Mouse (Mus musculus) forebrain, embryonic 11.5 days (tissue): ENCODE measurements around the gene Mlf1. TPM values are rescaled to one million over a fixed set of nuclear protein-coding genes. Genes with fewer than 3 reads are reported as not detected.

Source experiments
- ATAC-seq: fragments of 200-750 bp; cut with Nextera tagmentation; replicated peaks from 2 replicates; pipeline ENCODE4 v1.8.0; 2017; ENCODE audit warnings: moderate TSS enrichment; ENCODE audit not compliant: low FRiP score
- DNase-seq: peaks from one replicate; pipeline ENCODE4 v3.0.0-alpha.2; 2017; ENCODE audit warnings: low spot score
- H3K27ac ChIP-seq: fragments of 300-500 bp; sonication (generic); 2 replicates; pipeline ENCODE4 v1.5.1; 2014; ENCODE audit warnings: low read depth, low read length
- H3K27me3 ChIP-seq: fragments of 300-500 bp; sonication (generic); 2 replicates; pipeline ENCODE4 v1.6.1; 2014; ENCODE audit warnings: mild to moderate bottlenecking, low read length, mixed read lengths; ENCODE audit not compliant: control insufficient read depth, insufficient read depth
- H3K36me3 ChIP-seq: fragments of 300-500 bp; sonication (generic); 2 replicates; pipeline ENCODE4 v1.6.1; 2014; ENCODE audit warnings: mild to moderate bottlenecking, low read length, moderate library complexity, mixed read lengths; ENCODE audit not compliant: control insufficient read depth, insufficient read depth
- H3K4me1 ChIP-seq: fragments of 300-500 bp; sonication (generic); replicated peaks from 2 replicates; pipeline ENCODE4 v1.6.1; 2014; ENCODE audit warnings: low read length, mixed read lengths; ENCODE audit not compliant: control insufficient read depth, insufficient read depth
- H3K4me2 ChIP-seq: fragments of 300-500 bp; sonication (generic); 2 replicates; pipeline ENCODE4 v1.6.1; 2014; ENCODE audit warnings: low read depth, mild to moderate bottlenecking, low read length, moderate library complexity, mixed read lengths; ENCODE audit not compliant: severe bottlenecking
- H3K4me3 ChIP-seq: fragments of 300-500 bp; sonication (generic); 2 replicates; pipeline ENCODE4 v1.5.1; 2014; ENCODE audit warnings: low read depth, low read length
- H3K9ac ChIP-seq: fragments of 300-500 bp; sonication (generic); 2 replicates; pipeline ENCODE4 v1.6.1; 2014; ENCODE audit warnings: low read length
- H3K9me3 ChIP-seq: fragments of 300-500 bp; sonication (generic); 2 replicates; pipeline ENCODE4 v1.6.1; 2016; ENCODE audit warnings: low read length, mixed read lengths; ENCODE audit not compliant: control insufficient read depth
- WGBS: fragments of 180-500 bp; shearing (Covaris S2); extraction: QIAGEN DNeasy Blood & Tissue Kit; methylation state at CpG from one replicate; pipeline ENCODE4 v1.1.7; 2014; 5-methylcytosine and 5-hydroxymethylcytosine counted together
- polyA plus RNA-seq: library from polyadenylated mRNA; unstranded; fragments of >200 nt; fragmentation: Nextera tagmentation; extraction: Ambion mirVana; gene quantifications from 2 replicates; pipeline ENCODE4 v1.2.1, GENCODE M21; 2014

Mlf1 gene
- polyA plus RNA-seq, 1 experiment from 2014 or later: 26.0 TPM

DNA sequence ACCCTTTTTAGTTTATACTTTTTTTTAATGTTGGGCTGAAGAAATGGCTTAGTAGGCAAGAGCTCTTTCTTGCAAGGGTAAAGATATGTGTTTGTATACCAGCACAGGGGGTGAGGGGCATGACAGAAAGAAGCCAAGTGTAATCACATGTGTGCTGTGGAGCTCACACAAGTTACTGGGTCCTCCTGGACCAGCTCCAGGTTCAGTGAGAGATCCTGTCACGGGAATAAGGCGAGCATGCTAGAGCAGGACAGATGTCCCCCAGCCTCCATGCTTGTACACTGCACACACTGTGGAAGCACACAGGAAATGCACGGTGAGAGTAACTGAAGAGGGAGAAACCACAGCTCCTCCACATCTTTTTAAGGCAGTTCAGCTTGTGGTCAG is 21.1 kb upstream of the Mlf1 start:
- no peak overlapping the region for H3K4me3 ChIP-seq
- no peak overlapping the region for H3K4me2 ChIP-seq
- H3K27me3 ChIP-seq: no peaks in the 10 kb centered on the region
- H3K9ac ChIP-seq: no peak overlapping the region
- no peak for DNase-seq
- H3K4me1 ChIP-seq: no peaks in the 10 kb centered on the region
- no peaks in the 10 kb centered on the region for H3K9me3 ChIP-seq
- H3K36me3 ChIP-seq: no peaks in the 10 kb centered on the region
- no peak for ATAC-seq
- H3K27ac ChIP-seq: no peak overlapping the region
- 87% methylated on average over 3 of the region's 3 CpGs for WGBS

DNA sequence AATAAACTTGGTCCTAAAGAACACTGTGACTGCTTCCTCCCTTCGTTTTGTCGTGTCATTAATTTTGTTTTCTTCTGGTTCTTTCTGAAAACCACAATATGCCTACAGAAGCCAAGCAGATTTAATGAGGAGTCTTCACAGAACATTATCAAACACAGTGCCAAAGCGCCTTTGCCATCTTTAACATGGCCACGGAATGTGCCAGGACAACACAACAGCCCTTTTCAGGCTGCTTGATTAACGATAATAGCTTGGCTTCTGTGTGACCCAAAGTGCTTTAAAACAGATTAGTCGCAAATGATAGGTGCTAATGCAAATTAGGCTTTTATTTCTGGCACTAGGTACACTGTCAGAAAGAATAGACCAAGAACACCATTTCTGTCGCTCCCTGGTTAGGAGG is 15.5 kb upstream of the Mlf1 start:
- 62% methylated on average over 7 of the region's 7 CpGs for WGBS
- Histone ChIP-seq H3K36me3 (no peaks in the 10 kb centered on the region), H3K27me3 (no peaks in the 10 kb centered on the region), H3K4me2 (no peak overlapping the region), H3K9ac (no peak overlapping the region), H3K9me3 (no peaks in the 10 kb centered on the region), H3K27ac (no peak overlapping the region), H3K4me3 (no peak overlapping the region), H3K4me1 (no peaks in the 10 kb centered on the region)
- DNase-seq (no peak), ATAC-seq (no peak)

DNA sequence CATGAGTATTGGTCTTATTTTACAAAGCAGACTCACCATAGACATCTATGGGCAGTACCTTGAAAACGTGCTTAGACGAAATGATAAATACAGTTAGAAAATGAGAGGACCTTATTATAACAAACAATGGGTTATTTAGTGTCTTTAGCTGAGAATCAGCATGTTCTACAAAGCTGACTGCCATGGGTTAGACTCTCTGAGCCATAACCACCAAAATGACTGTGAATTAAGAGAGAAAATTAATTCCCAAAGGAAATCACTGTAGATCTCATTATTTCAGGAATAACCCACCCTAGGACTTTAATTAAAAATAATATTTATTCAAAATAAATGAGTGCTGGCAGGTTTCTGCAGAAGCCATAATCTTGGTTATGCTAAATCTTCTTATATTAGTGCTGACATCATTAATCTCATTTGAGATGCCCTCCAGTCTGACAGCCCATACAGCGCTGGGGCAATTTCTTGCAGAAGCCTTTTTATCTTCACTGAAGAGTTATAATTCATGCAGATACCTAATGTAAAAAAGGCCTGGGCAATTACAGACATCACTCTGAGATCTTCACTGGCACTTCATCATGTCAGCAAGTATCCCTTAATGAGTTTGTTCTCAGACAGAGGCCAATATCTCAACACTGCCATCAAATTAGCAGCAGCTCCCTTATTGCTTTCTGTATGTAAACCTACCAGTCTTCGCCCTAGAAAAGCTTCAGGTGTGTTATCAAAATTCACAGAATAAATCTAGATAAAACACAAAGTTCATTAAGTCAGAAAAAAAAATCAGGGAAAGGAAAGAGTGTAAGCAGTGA is 7.6 kb upstream of the Mlf1 start:
- no peaks in the 10 kb centered on the region for H3K36me3 ChIP-seq
- H3K9ac ChIP-seq: no peak overlapping the region
- no peaks in the 10 kb centered on the region for H3K4me1 ChIP-seq
- 85% methylated on average over 4 of the region's 4 CpGs for WGBS
- ATAC-seq: no peak
- no peaks in the 10 kb centered on the region for H3K27me3 ChIP-seq
- H3K9me3 ChIP-seq: no peaks in the 10 kb centered on the region
- no peak overlapping the region for H3K4me3 ChIP-seq
- DNase-seq: no peak
- H3K4me2 ChIP-seq: no peak overlapping the region
- H3K27ac ChIP-seq: no peak overlapping the region

DNA sequence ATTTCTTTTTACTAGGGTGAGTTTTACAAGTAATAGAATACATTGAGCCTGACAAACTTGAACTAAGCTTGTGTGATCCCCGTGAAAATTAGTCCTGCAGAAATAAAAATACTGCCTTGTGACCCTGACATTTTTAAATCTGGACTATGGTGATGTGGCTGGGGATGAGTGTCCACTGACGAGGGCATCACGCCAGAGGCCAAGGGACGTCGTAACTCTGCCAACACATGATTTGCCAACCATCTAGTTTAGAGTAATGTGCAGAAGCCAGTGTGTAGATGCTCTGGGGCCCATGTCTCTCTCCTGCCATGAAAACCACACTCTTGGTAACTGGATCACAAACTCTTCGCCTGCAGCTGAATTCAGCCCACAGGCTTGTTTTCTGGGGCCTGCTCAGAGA is 6.4 kb upstream of the Mlf1 start:
- H3K27me3 ChIP-seq: no peaks in the 10 kb centered on the region
- no peaks in the 10 kb centered on the region for H3K36me3 ChIP-seq
- 87% methylated on average over 6 of the region's 6 CpGs for WGBS
- H3K4me3 ChIP-seq: no peak overlapping the region
- no peaks in the 10 kb centered on the region for H3K4me1 ChIP-seq
- DNase-seq: no peak
- H3K4me2 ChIP-seq: no peak overlapping the region
- no peak overlapping the region for H3K9ac ChIP-seq
- no peaks in the 10 kb centered on the region for H3K9me3 ChIP-seq
- H3K27ac ChIP-seq: no peak overlapping the region
- ATAC-seq: no peak

DNA sequence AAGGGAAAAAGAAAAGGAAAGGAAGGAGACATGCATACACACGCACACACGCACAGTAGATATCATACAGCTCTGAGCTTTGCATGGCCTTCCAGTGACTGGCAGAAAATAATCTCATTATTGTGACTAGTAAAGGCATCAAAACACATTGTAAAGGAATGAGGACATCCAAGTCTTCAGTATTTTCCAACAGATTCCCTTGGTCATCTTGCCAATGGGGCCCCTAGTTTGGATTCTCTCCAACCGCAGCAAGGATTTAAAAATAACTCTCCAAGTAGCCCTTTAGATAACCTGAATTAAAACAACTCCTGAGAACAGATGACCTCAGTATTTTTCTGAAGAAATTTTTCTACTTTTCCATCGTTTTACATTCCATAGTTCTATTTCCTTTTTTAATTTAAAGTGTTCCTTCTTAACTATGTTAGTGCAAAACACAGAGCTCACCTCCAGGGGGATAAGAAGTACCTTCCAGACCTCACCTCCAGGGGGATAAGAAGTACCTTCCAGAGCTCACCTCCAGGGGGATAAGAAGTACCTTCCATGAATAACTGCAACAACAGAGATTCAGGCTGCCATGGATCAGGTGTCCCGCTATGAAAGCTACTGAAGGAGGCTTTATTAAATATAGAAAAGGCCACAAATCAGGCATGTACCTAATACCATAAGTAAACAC is 4.4 kb upstream of the Mlf1 start:
- no peak overlapping the region for H3K27ac ChIP-seq
- no peak overlapping the region for H3K9ac ChIP-seq
- H3K27me3 ChIP-seq: peaks cover 1% of the 10 kb centered on the region; the same call in 1 of the 2 replicates
- H3K4me1 ChIP-seq: no peaks in the 10 kb centered on the region
- H3K9me3 ChIP-seq: no peaks in the 10 kb centered on the region
- 77% methylated on average over 5 of the region's 5 CpGs for WGBS
- DNase-seq (no peak), ATAC-seq (no peak)
- H3K4me3 ChIP-seq: no peak overlapping the region
- no peak overlapping the region for H3K4me2 ChIP-seq
- no peaks in the 10 kb centered on the region for H3K36me3 ChIP-seq

DNA sequence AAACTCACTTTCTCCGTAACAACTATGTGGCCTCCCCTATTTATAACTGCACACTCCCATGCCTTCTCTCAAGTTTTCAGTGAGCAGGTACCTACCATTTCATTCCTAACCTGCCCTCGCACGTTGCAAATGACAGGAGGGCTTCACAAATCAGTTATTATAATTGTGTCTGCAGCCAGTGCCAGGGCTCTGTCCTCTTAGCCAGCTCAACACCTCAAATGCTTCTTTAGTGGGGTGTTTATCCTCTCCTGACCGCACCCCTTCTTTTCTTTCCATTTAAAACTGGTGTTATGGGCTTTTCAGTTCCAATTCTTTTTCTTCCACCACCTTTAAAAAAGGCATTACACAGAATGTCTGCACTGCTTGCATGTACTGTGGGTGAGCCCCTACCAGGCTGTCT is 1.7 kb upstream of the Mlf1 start:
- Histone ChIP-seq H3K4me3 (no peak overlapping the region), H3K27ac (no peak overlapping the region), H3K9me3 (no peaks in the 10 kb centered on the region), H3K27me3 (peaks cover 4% of the 10 kb centered on the region; the same call in 1 of the 2 replicates), H3K36me3 (no peaks in the 10 kb centered on the region), H3K9ac (no peak overlapping the region), H3K4me1 (no peaks in the 10 kb centered on the region), H3K4me2 (no peak overlapping the region)
- 63% methylated on average over 4 of the region's 4 CpGs for WGBS
- ATAC-seq (no peak), DNase-seq (no peak)

DNA sequence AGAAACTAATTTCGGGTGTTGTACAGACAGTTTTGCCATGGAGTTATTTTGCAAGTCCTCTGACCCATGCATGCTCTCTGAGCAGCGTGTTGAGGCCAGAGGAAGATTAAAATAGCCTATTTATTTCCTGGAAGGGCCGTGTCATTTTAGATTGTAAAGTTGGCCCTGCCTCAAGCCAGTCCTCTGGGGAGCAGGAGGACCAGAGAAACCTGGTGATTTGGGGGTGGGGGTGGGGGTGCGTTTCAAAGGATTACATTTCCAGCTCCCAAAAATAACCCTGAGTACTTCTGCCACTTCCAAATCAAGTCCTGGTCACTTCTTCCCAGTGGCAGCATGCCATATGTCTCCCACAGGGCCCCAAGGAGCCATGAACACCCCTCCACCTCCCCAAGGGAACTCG is 1.1 kb upstream of the Mlf1 start:
- 58% methylated on average over 5 of the region's 5 CpGs for WGBS
- no peaks in the 10 kb centered on the region for H3K4me1 ChIP-seq
- H3K9ac ChIP-seq: no peak overlapping the region
- H3K27ac ChIP-seq: no peak overlapping the region
- no peaks in the 10 kb centered on the region for H3K9me3 ChIP-seq
- H3K27me3 ChIP-seq: peaks cover 4% of the 10 kb centered on the region; the same call in 1 of the 2 replicates
- H3K36me3 ChIP-seq: no peaks in the 10 kb centered on the region
- no peak for ATAC-seq
- H3K4me3 ChIP-seq: no peak overlapping the region
- DNase-seq: no peak
- no peak overlapping the region for H3K4me2 ChIP-seq

DNA sequence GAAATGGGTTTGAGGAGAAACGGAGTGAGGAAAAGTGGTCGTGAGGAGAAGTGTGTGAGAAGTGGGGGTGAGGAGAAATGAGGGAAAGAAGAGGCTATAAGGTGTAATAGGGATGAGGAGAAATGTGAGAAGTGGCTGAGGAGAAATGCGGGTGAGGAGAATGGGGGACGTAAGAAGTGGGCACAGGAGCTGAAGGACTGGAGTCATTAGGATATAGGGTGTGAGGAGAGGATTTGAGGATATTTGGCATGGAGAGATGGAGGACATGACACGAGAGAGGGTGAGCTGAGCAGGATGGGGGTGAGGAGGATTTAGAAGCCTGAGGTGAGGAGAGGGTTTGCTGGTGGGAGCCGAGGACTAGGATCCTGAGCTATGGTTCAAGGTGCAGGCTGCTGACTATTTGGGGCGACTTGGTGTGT is 472 bp downstream of the Mlf1 start:
- Histone ChIP-seq H3K4me3 (peak overlapping the region; percentile 42), H3K4me2 (peak overlapping the region; percentile 78), H3K27ac (no peak overlapping the region), H3K4me1 (no peaks in the 10 kb centered on the region), H3K36me3 (no peaks in the 10 kb centered on the region), H3K27me3 (peaks cover 4% of the 10 kb centered on the region; the same call in 1 of the 2 replicates), H3K9me3 (no peaks in the 10 kb centered on the region), H3K9ac (peak overlapping the region; percentile 66)
- ATAC-seq (peak; percentile 65), DNase-seq (peak; percentile 52)
- 38% methylated on average over 7 of the region's 7 CpGs for WGBS
